Mouse (Mus musculus) G1E (cell line): ENCODE measurements at regions not wholly inside any gene's neighbourhood (a gene's known extent, or its start where the extent isn't known, plus 50 kb on each side); places are given as distances from the start of the nearest gene placed in this dataset.

Experiments
- CTCF ChIP-seq: IDR thresholded peaks from 2 replicates; pipeline ENCODE4 v1.5.1; 2012; ENCODE audit warnings: low read depth, low read length, inconsistent platforms, mixed read lengths
- GATA1 ChIP-seq: IDR thresholded peaks from 2 replicates; pipeline ENCODE4 v1.6.1; 2012; ENCODE audit warnings: borderline replicate concordance, low read length, inconsistent platforms, mixed read lengths
- POLR2AphosphoS5 ChIP-seq: IDR thresholded peaks from 2 replicates; pipeline ENCODE4 v1.6.1; 2012; ENCODE audit warnings: low read depth, low read length, inconsistent platforms; ENCODE audit not compliant: insufficient replicate concordance
- TAL1 ChIP-seq: conservative IDR thresholded peaks from 2 replicates; pipeline ENCODE4 v1.6.1; 2012; ENCODE audit warnings: low read depth, low read length, inconsistent platforms, mixed read lengths

DNA sequence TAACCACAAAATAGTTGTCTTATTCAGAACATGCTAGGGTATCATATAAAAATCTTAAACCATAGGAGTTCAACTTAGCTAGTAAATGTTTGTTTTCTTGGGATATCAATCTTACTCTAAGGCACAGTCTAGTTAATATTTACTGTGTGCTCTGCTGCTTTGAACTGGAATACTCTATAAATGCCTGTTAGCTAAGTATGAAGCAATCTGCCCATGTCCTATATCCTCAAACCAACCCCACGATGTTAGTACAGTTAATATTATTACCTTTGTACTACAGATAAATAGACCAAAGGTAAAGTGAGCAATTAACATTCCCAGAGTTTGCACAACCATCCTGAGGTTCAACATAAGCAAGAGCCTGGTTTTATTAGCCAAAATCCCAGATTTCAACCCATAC lies 145.7 kb upstream of the Ednrb start:
- TF ChIP-seq CTCF (no peak), TAL1 (no peak), GATA1 (no peak), POLR2AphosphoS5 (no peak)
